Mouse (Mus musculus): ENCODE results near the gene Cx3cl1. TPM values are rescaled to one million over a fixed set of nuclear protein-coding genes. Genes with fewer than 3 reads are reported as not detected.

The Cx3cl1 gene
- polyA plus RNA-seq, 1 experiment, result 148 TPM

DNA sequence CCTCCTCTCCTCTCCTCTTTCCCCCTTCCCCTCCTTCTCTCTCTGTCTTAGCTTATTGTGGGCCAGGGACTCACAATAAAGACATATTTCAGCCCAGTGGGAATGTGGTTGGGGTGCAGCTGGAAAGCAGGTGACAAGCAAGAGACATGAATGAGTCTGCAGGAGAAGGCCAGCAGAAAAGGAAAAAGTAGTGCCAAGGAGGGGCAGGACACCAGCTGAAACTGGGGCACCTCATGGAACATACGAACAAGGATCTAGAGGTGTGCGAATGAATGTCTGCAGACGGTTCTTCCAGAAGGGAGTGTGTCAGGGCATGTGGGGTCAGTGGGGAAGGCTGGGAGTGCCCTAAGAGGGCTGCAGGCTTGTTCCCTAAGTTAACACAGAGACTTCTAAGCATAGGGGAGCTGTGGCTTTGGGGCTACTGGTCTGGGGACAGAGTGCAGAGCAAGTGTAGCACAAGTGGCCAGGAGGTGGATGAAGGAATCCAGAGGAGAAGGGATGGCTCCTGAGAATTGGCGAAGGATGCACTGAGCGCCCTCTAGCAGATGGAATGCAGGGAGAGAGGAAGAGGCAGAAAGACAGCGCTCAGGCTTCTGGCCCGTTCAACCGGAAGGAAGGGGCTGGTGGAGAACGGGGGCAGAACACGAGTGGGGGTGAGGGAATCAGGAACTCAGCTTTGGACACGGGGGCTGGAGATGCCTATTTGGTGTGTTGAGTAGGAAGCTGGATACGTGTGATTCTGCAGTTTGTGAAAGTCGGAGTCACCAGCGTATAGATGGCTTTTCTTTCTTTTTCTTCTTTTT, 29.7 kb downstream of the Cx3cl1 start:
- Histone ChIP-seq H3K4me1 (ENCODE audit: control insufficient read depth, insufficient read depth, low read length) (no peaks in the 10 kb centered on the region), H3K36me3 (ENCODE audit: control insufficient read depth, insufficient read depth, low read length) (no peaks in the 10 kb centered on the region), H3K27me3 (replicated peaks; ENCODE audit: control insufficient read depth, insufficient read depth, low read length) (no peaks in the 10 kb centered on the region), H3K4me3 (ENCODE audit: insufficient read depth, low read depth, low read length) (no peak overlapping the region), H3K27ac (ENCODE audit: insufficient read depth, low read depth, low read length) (no peak overlapping the region)
- no peak for TF ChIP-seq POLR2A (IDR thresholded peaks at IDR 0.05; ENCODE audit: low read depth, low read length)
- peak; percentile 64; the same call in 1 of the 2 replicates for TF ChIP-seq CTCF (conservative IDR thresholded peaks at IDR 0.05; ENCODE audit: insufficient read depth, insufficient read length, low read depth, low read length)
- 36% methylated on average over 14 of the region's 14 CpGs for WGBS
- DNase-seq, result peak; percentile 79

DNA sequence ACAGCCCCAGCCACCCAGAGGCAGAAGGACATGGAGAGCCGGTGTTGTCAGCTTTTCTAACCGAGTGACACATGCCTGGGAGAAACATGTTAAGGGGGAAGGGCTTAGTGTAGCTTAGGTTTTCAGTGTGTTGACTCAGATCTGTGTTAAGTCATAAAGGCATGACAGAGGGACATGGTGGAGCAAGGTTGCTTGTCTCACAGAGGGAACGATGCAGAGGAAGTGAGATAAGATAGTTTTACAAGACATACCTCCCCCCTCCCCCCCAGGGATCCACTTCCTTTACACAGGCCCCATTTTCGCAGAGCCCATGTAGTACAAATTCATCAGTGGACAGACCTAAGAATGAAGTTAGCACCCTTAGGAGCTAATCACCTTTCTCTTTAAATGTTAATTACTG, 30.6 kb downstream of the Cx3cl1 start:
- Histone ChIP-seq H3K4me1 (ENCODE audit: control insufficient read depth, insufficient read depth, low read length) (no peaks in the 10 kb centered on the region), H3K36me3 (ENCODE audit: control insufficient read depth, insufficient read depth, low read length) (no peaks in the 10 kb centered on the region), H3K27me3 (replicated peaks; ENCODE audit: control insufficient read depth, insufficient read depth, low read length) (no peaks in the 10 kb centered on the region), H3K4me3 (ENCODE audit: insufficient read depth, low read depth, low read length) (no peak overlapping the region), H3K27ac (ENCODE audit: insufficient read depth, low read depth, low read length) (no peak overlapping the region)
- no peak for DNase-seq
- 80% methylated on average over 4 of the region's 4 CpGs for WGBS
- no peak for TF ChIP-seq POLR2A (IDR thresholded peaks at IDR 0.05; ENCODE audit: low read depth, low read length)
- no peak for TF ChIP-seq CTCF (conservative IDR thresholded peaks at IDR 0.05; ENCODE audit: insufficient read depth, insufficient read length, low read depth, low read length)

DNA sequence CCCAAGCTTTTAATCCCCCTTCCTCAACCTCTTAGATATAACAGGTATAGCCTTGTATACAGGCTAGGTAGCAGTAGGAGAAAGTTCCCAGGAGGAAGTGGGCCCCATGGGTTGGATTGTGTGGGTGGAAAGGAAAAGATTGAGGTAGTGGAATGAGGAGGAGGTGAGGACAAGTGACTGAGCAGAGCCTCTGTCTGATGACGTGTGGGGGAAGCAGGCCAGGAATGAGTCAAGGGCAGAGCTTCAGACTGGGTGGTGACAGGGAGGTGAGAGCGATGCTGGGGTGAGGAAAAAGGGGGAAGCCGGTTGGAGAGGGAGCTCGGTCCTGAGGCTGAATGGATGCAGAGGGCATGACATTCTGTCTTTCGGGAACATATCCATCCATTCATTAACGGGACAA, 31.7 kb downstream of the Cx3cl1 start:
- WGBS, result 82% methylated on average over 6 of the region's 6 CpGs

GRCm38 (mm10) chr8:94804546-94805340, 32.9 kb downstream of the Cx3cl1 start:
- WGBS, result 68% methylated on average over 10 of the region's 10 CpGs
- TF ChIP-seq CTCF (conservative IDR thresholded peaks at IDR 0.05; ENCODE audit: insufficient read depth, insufficient read length, low read depth, low read length) (no peak), POLR2A (IDR thresholded peaks at IDR 0.05; ENCODE audit: low read depth, low read length) (no peak)
- no peak for DNase-seq
- no peaks in the 10 kb centered on the region for H3K27me3 ChIP-seq (replicated peaks; ENCODE audit: control insufficient read depth, insufficient read depth, low read length)
- H3K4me3 ChIP-seq (ENCODE audit: insufficient read depth, low read depth, low read length), result no peak overlapping the region
- H3K36me3 ChIP-seq (ENCODE audit: control insufficient read depth, insufficient read depth, low read length), result no peaks in the 10 kb centered on the region
- H3K4me1 ChIP-seq (ENCODE audit: control insufficient read depth, insufficient read depth, low read length), result no peaks in the 10 kb centered on the region
- H3K27ac ChIP-seq (ENCODE audit: insufficient read depth, low read depth, low read length), result no peak overlapping the region

More for the DNA sequence above, 31.7 kb downstream of the Cx3cl1 start:
- Histone ChIP-seq H3K27me3 (replicated peaks; ENCODE audit: control insufficient read depth, insufficient read depth, low read length) (no peaks in the 10 kb centered on the region), H3K4me3 (ENCODE audit: insufficient read depth, low read depth, low read length) (no peak overlapping the region), H3K4me1 (ENCODE audit: control insufficient read depth, insufficient read depth, low read length) (no peaks in the 10 kb centered on the region), H3K27ac (ENCODE audit: insufficient read depth, low read depth, low read length) (no peak overlapping the region), H3K36me3 (ENCODE audit: control insufficient read depth, insufficient read depth, low read length) (no peaks in the 10 kb centered on the region)
- TF ChIP-seq POLR2A (IDR thresholded peaks at IDR 0.05; ENCODE audit: low read depth, low read length), result no peak
- no peak for TF ChIP-seq CTCF (conservative IDR thresholded peaks at IDR 0.05; ENCODE audit: insufficient read depth, insufficient read length, low read depth, low read length)
- DNase-seq, result no peak

GRCm38 (mm10) chr8:94805811-94806210, 34.0 kb downstream of the Cx3cl1 start:
- TF ChIP-seq POLR2A (IDR thresholded peaks at IDR 0.05; ENCODE audit: low read depth, low read length), result no peak
- TF ChIP-seq CTCF (conservative IDR thresholded peaks at IDR 0.05; ENCODE audit: insufficient read depth, insufficient read length, low read depth, low read length), result no peak
- H3K27me3 ChIP-seq (replicated peaks; ENCODE audit: control insufficient read depth, insufficient read depth, low read length), result no peaks in the 10 kb centered on the region
- H3K4me1 ChIP-seq (ENCODE audit: control insufficient read depth, insufficient read depth, low read length), result no peaks in the 10 kb centered on the region
- no peaks in the 10 kb centered on the region for H3K36me3 ChIP-seq (ENCODE audit: control insufficient read depth, insufficient read depth, low read length)
- no peak overlapping the region for H3K4me3 ChIP-seq (ENCODE audit: insufficient read depth, low read depth, low read length)
- 87% methylated on average over 4 of the region's 4 CpGs for WGBS
- no peak overlapping the region for H3K27ac ChIP-seq (ENCODE audit: insufficient read depth, low read depth, low read length)
- DNase-seq, result no peak

- DNase-seq, result peak; percentile 48
- Histone ChIP-seq H3K27ac (ENCODE audit: insufficient read depth, low read depth, low read length) (no peak overlapping the region), H3K36me3 (ENCODE audit: control insufficient read depth, insufficient read depth, low read length) (no peaks in the 10 kb centered on the region), H3K4me1 (ENCODE audit: control insufficient read depth, insufficient read depth, low read length) (0 out of 2 replicates have a peak, but pooled peaks cover under 1% of the 10 kb centered on the region), H3K4me3 (ENCODE audit: insufficient read depth, low read depth, low read length) (no peak overlapping the region), H3K27me3 (replicated peaks; ENCODE audit: control insufficient read depth, insufficient read depth, low read length) (no peaks in the 10 kb centered on the region)
- 47% methylated on average over 7 of the region's 7 CpGs for WGBS
- TF ChIP-seq CTCF (conservative IDR thresholded peaks at IDR 0.05; ENCODE audit: insufficient read depth, insufficient read length, low read depth, low read length) (no peak), POLR2A (IDR thresholded peaks at IDR 0.05; ENCODE audit: low read depth, low read length) (no peak)
Measured at GRCm38 (mm10) chr8:94807506-94807905, 35.7 kb downstream of the Cx3cl1 start.

DNA sequence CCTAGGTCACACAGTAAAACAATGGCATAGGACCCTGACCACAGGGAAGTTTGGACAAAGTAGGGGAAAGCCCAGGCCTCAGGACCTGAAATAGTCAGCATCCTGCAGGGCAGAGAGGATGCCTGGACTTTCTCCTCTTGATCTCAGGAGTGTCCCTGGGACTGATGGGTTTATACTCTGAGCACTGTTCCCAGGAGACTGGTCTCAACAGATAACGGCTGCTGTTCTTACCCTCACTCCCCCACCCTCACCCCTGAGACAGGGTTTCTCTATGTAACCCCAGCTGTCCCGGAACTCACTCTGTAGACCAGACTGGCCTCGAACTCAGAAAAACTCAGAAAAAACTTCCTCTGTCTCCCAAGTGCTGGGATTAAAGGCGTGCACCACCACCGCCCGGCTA, 36.6 kb downstream of the Cx3cl1 start:
- Histone ChIP-seq H3K27me3 (replicated peaks; ENCODE audit: control insufficient read depth, insufficient read depth, low read length) (no peaks in the 10 kb centered on the region), H3K4me3 (ENCODE audit: insufficient read depth, low read depth, low read length) (no peak overlapping the region), H3K27ac (ENCODE audit: insufficient read depth, low read depth, low read length) (no peak overlapping the region), H3K36me3 (ENCODE audit: control insufficient read depth, insufficient read depth, low read length) (no peaks in the 10 kb centered on the region), H3K4me1 (ENCODE audit: control insufficient read depth, insufficient read depth, low read length) (0 out of 2 replicates have a peak, but pooled peaks cover 2% of the 10 kb centered on the region)
- 92% methylated on average over 6 of the region's 6 CpGs for WGBS
- TF ChIP-seq CTCF (conservative IDR thresholded peaks at IDR 0.05; ENCODE audit: insufficient read depth, insufficient read length, low read depth, low read length) (no peak), POLR2A (IDR thresholded peaks at IDR 0.05; ENCODE audit: low read depth, low read length) (no peak)
- DNase-seq, result no peak
